Mouse (Mus musculus): ENCODE measurements around the gene BC035947. TPM values are rescaled to one million over a fixed set of nuclear protein-coding genes. Genes with fewer than 3 reads are reported as not detected.
A peak's percentile ranks its signal among the peaks of the same experiment; 100 is the strongest.

The BC035947 gene
- total and polyA plus RNA-seq, 2 experiments from 2014 or later, result 1.2 to 1.3 TPM

- Histone ChIP-seq H3K4me2 (ENCODE audit: low read depth, low read length, poor library complexity, severe bottlenecking) (no peak overlapping the region), H3K27me3 (ENCODE audit: insufficient read depth, low read length) (no peaks in the 10 kb centered on the region), H3K9me3 (ENCODE audit: low read length) (no peaks in the 10 kb centered on the region), H3K27ac (ENCODE audit: low read depth, low read length) (no peak overlapping the region), H3K4me3 (ENCODE audit: low read depth, low read length) (no peak overlapping the region), H3K36me3 (ENCODE audit: insufficient read depth, low read length) (no peaks in the 10 kb centered on the region), H3K4me1 (ENCODE audit: insufficient read depth, low read length) (no peaks in the 10 kb centered on the region), H3K9ac (replicated peaks; ENCODE audit: low read length, poor library complexity, severe bottlenecking) (no peak overlapping the region)
- no peak for ATAC-seq (ENCODE audit: low FRiP score)
- WGBS, result 70% methylated on average over 7 of the region's 7 CpGs
- peak; percentile 47 for TF ChIP-seq CTCF (IDR thresholded peaks at IDR 0.05)
- DNase-seq (ENCODE audit: low spot score), result peak; percentile 53
Observed at GRCm38 (mm10) chr1:78530500-78531215, 18.7 kb upstream of the BC035947 start.

- Histone ChIP-seq H3K4me2 (ENCODE audit: low read depth, low read length, poor library complexity, severe bottlenecking) (no peak overlapping the region), H3K9ac (replicated peaks; ENCODE audit: low read length, poor library complexity, severe bottlenecking) (no peak overlapping the region), H3K4me1 (ENCODE audit: insufficient read depth, low read length) (no peaks in the 10 kb centered on the region), H3K4me3 (ENCODE audit: low read depth, low read length) (no peak overlapping the region), H3K27ac (ENCODE audit: low read depth, low read length) (no peak overlapping the region), H3K27me3 (ENCODE audit: insufficient read depth, low read length) (no peaks in the 10 kb centered on the region), H3K9me3 (ENCODE audit: low read length) (no peaks in the 10 kb centered on the region), H3K36me3 (ENCODE audit: insufficient read depth, low read length) (no peaks in the 10 kb centered on the region)
- ATAC-seq (ENCODE audit: low FRiP score), result no peak
- TF ChIP-seq CTCF (IDR thresholded peaks at IDR 0.05), result no peak
- DNase-seq (ENCODE audit: low spot score), result no peak
- WGBS, result 94% methylated on average over 8 of the region's 8 CpGs
Observed at GRCm38 (mm10) chr1:78529011-78529410, 17.1 kb upstream of the BC035947 start.

- H3K36me3 ChIP-seq (ENCODE audit: insufficient read depth, low read length), result no peaks in the 10 kb centered on the region
- TF ChIP-seq CTCF (IDR thresholded peaks at IDR 0.05), result no peak
- WGBS, result 97% methylated on average over 3 of the region's 3 CpGs
- no peaks in the 10 kb centered on the region for H3K27me3 ChIP-seq (ENCODE audit: insufficient read depth, low read length)
- H3K4me1 ChIP-seq (ENCODE audit: insufficient read depth, low read length), result no peaks in the 10 kb centered on the region
- no peak overlapping the region for H3K9ac ChIP-seq (replicated peaks; ENCODE audit: low read length, poor library complexity, severe bottlenecking)
- no peak overlapping the region for H3K27ac ChIP-seq (ENCODE audit: low read depth, low read length)
- H3K9me3 ChIP-seq (ENCODE audit: low read length), result no peaks in the 10 kb centered on the region
- DNase-seq (ENCODE audit: low spot score) (no peak), ATAC-seq (ENCODE audit: low FRiP score) (no peak)
- no peak overlapping the region for H3K4me3 ChIP-seq (ENCODE audit: low read depth, low read length)
- H3K4me2 ChIP-seq (ENCODE audit: low read depth, low read length, poor library complexity, severe bottlenecking), result no peak overlapping the region
Observed at GRCm38 (mm10) chr1:78528356-78528755, 16.4 kb upstream of the BC035947 start.

DNA sequence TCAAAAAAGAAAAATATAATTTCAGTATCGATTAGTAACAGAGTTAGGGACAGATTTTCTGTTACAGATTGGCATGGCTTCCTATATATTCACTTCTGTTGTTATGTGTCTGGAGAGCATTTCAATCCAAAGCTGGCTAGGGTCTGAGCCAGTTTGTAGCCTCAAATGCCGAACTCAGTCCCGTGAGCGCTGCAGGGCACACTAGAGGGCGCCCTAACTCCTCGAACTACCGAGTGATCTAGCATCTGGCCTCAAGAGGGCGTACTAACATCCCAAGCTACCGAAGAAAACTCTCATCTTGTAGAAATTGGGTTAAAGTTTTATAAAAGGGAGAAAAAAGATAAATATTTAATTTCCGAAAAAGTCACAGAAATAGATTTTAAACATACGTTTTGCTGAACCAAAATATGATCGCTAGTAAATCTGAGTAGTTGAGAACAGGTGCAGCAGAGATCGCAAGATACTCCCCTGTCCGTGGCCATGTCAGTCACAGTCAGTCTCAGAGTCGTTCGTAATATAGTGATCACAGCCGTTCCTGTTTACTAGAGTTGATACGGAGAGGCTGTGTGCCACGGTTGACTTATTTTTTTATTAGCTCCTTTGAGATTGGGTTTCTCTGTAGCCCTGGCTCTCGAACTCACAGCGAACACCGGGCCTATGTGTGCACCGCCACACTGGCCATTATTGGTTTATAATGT lies 13.4 kb upstream of the BC035947 start:
- Histone ChIP-seq H3K4me3 (ENCODE audit: low read depth, low read length) (no peak overlapping the region), H3K27me3 (ENCODE audit: insufficient read depth, low read length) (no peaks in the 10 kb centered on the region), H3K9me3 (ENCODE audit: low read length) (no peaks in the 10 kb centered on the region), H3K4me2 (ENCODE audit: low read depth, low read length, poor library complexity, severe bottlenecking) (no peak overlapping the region), H3K4me1 (ENCODE audit: insufficient read depth, low read length) (no peaks in the 10 kb centered on the region), H3K27ac (ENCODE audit: low read depth, low read length) (no peak overlapping the region), H3K9ac (replicated peaks; ENCODE audit: low read length, poor library complexity, severe bottlenecking) (no peak overlapping the region), H3K36me3 (ENCODE audit: insufficient read depth, low read length) (no peaks in the 10 kb centered on the region)
- peak; percentile 97 for TF ChIP-seq CTCF (IDR thresholded peaks at IDR 0.05)
- DNase-seq (ENCODE audit: low spot score) (peak; percentile 80), ATAC-seq (ENCODE audit: low FRiP score) (no peak; the same call in 1 of the 2 replicates)
- WGBS, result 47% methylated on average over 23 of the region's 23 CpGs

DNA sequence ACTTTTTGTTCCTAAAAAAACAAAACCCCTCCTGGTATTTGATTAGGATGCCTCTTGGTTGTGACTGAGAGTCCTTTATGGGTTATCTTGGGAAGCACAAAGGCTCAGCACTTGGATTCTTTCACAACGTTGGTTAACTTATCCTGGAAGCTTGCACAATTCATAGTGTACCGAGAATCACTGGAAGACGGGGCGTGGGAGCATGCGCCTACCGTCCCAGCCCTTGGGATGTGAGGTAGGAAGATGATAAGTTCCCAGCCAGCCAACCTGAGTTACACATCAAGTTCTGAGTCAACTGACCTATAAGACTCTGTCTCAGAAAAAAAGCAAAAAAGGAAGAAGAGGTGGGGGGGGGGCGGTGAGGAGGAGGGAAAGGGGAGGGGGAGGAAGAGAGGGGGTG lies 6.9 kb upstream of the BC035947 start:
- H3K27ac ChIP-seq (ENCODE audit: low read depth, low read length), result no peak overlapping the region
- H3K27me3 ChIP-seq (ENCODE audit: insufficient read depth, low read length), result no peaks in the 10 kb centered on the region
- no peak overlapping the region for H3K4me2 ChIP-seq (ENCODE audit: low read depth, low read length, poor library complexity, severe bottlenecking)
- 93% methylated on average over 7 of the region's 7 CpGs for WGBS
- TF ChIP-seq CTCF (IDR thresholded peaks at IDR 0.05), result no peak
- no peak overlapping the region for H3K4me3 ChIP-seq (ENCODE audit: low read depth, low read length)
- no peak for ATAC-seq (ENCODE audit: low FRiP score)
- no peak for DNase-seq (ENCODE audit: low spot score)
- H3K4me1 ChIP-seq (ENCODE audit: insufficient read depth, low read length), result no peaks in the 10 kb centered on the region
- H3K9me3 ChIP-seq (ENCODE audit: low read length), result no peaks in the 10 kb centered on the region
- no peak overlapping the region for H3K9ac ChIP-seq (replicated peaks; ENCODE audit: low read length, poor library complexity, severe bottlenecking)
- H3K36me3 ChIP-seq (ENCODE audit: insufficient read depth, low read length), result no peaks in the 10 kb centered on the region

DNA sequence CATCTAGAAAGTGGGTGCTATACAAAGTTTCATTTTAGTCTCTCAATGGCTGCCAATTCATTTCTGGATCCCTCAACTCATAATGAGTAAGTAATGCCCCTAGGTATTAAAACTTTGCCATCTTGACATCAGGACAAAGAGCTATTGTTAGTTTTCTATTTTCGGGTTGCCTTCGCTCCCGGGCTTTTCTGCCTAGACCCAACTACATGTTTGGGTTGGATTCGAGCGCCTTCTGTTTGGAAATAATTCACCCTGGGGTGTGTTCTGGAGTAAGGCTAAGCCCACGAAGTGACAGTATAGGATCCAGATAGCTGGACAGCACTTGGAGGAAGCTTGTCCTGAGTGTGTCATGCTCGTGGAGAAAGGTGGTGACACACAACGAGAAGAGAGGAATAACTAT lies 798 bp upstream of the BC035947 start:
- H3K4me1 ChIP-seq (ENCODE audit: insufficient read depth, low read length), result no peaks in the 10 kb centered on the region; the same call in 1 of the 2 replicates
- H3K36me3 ChIP-seq (ENCODE audit: insufficient read depth, low read length), result no peaks in the 10 kb centered on the region
- no peak overlapping the region for H3K9ac ChIP-seq (replicated peaks; ENCODE audit: low read length, poor library complexity, severe bottlenecking)
- ATAC-seq (ENCODE audit: low FRiP score) (no peak), DNase-seq (ENCODE audit: low spot score) (no peak)
- no peak overlapping the region for H3K4me2 ChIP-seq (ENCODE audit: low read depth, low read length, poor library complexity, severe bottlenecking)
- H3K27ac ChIP-seq (ENCODE audit: low read depth, low read length), result no peak overlapping the region
- 77% methylated on average over 8 of the region's 8 CpGs for WGBS
- H3K4me3 ChIP-seq (ENCODE audit: low read depth, low read length), result no peak overlapping the region
- no peak for TF ChIP-seq CTCF (IDR thresholded peaks at IDR 0.05)
- no peaks in the 10 kb centered on the region for H3K9me3 ChIP-seq (ENCODE audit: low read length)
- no peaks in the 10 kb centered on the region for H3K27me3 ChIP-seq (ENCODE audit: insufficient read depth, low read length)
